Mouse (Mus musculus): Measurements from ENCODE around the gene Tmem145. TPM values are rescaled to one million over a fixed set of nuclear protein-coding genes. Genes with fewer than 3 reads are reported as not detected.

Gene Tmem145
- polyA plus RNA-seq, 1 experiment from 2014 or later = 2.0 TPM

GRCm38 (mm10) chr7:25285511-25286238 lies 20.2 kb upstream of the Tmem145 start:
- Histone ChIP-seq H3K9ac (replicated peaks; ENCODE audit: low read depth, low read length) (no peak overlapping the region), H3K9me3 (ENCODE audit: control insufficient read depth, low read depth, low read length) (no peaks in the 10 kb centered on the region), H3K36me3 (ENCODE audit: control insufficient read depth, insufficient read depth, low read length) (peaks cover 62% of the 10 kb centered on the region), H3K27ac (ENCODE audit: low read length) (no peak overlapping the region), H3K27me3 (ENCODE audit: control insufficient read depth, insufficient read depth, low read length) (no peaks in the 10 kb centered on the region), H3K4me2 (replicated peaks; ENCODE audit: low read depth, low read length) (no peak overlapping the region), H3K4me1 (ENCODE audit: control insufficient read depth, insufficient read depth, low read length) (peaks cover 32% of the 10 kb centered on the region), H3K4me3 (ENCODE audit: low read depth, low read length) (no peak overlapping the region)
- 86% methylated on average over 20 of the region's 20 CpGs for WGBS
- ATAC-seq (ENCODE audit: insufficient number of reproducible peaks, insufficient read depth, low FRiP score, low read depth) = no peak

- H3K4me3 ChIP-seq (ENCODE audit: low read depth, low read length) = no peak overlapping the region
- peaks cover 75% of the 10 kb centered on the region for H3K36me3 ChIP-seq (ENCODE audit: control insufficient read depth, insufficient read depth, low read length)
- no peaks in the 10 kb centered on the region for H3K27me3 ChIP-seq (ENCODE audit: control insufficient read depth, insufficient read depth, low read length)
- no peak overlapping the region for H3K27ac ChIP-seq (ENCODE audit: low read length)
- 82% methylated on average over 8 of the region's 8 CpGs for WGBS
- H3K9me3 ChIP-seq (ENCODE audit: control insufficient read depth, low read depth, low read length) = no peaks in the 10 kb centered on the region
- no peak for ATAC-seq (ENCODE audit: insufficient number of reproducible peaks, insufficient read depth, low FRiP score, low read depth)
- H3K4me2 ChIP-seq (replicated peaks; ENCODE audit: low read depth, low read length) = no peak overlapping the region
- H3K4me1 ChIP-seq (ENCODE audit: control insufficient read depth, insufficient read depth, low read length) = peaks cover 23% of the 10 kb centered on the region
- H3K9ac ChIP-seq (replicated peaks; ENCODE audit: low read depth, low read length) = no peak overlapping the region
Observed at GRCm38 (mm10) chr7:25286989-25287388, 18.9 kb upstream of the Tmem145 start.

- Histone ChIP-seq H3K4me3 (ENCODE audit: low read depth, low read length) (no peak overlapping the region), H3K4me1 (ENCODE audit: control insufficient read depth, insufficient read depth, low read length) (peaks cover 23% of the 10 kb centered on the region), H3K9ac (replicated peaks; ENCODE audit: low read depth, low read length) (no peak overlapping the region), H3K9me3 (ENCODE audit: control insufficient read depth, low read depth, low read length) (no peaks in the 10 kb centered on the region), H3K36me3 (ENCODE audit: control insufficient read depth, insufficient read depth, low read length) (peaks cover 85% of the 10 kb centered on the region), H3K27ac (ENCODE audit: low read length) (no peak overlapping the region), H3K4me2 (replicated peaks; ENCODE audit: low read depth, low read length) (no peak overlapping the region), H3K27me3 (ENCODE audit: control insufficient read depth, insufficient read depth, low read length) (no peaks in the 10 kb centered on the region)
- WGBS = 96% methylated on average over 12 of the region's 12 CpGs
- no peak for ATAC-seq (ENCODE audit: insufficient number of reproducible peaks, insufficient read depth, low FRiP score, low read depth)
Observed at GRCm38 (mm10) chr7:25288011-25288410, 17.9 kb upstream of the Tmem145 start.

GRCm38 (mm10) chr7:25288721-25289120 lies 17.2 kb upstream of the Tmem145 start:
- Histone ChIP-seq H3K4me3 (ENCODE audit: low read depth, low read length) (no peak overlapping the region), H3K27ac (ENCODE audit: low read length) (no peak overlapping the region), H3K9ac (replicated peaks; ENCODE audit: low read depth, low read length) (no peak overlapping the region), H3K27me3 (ENCODE audit: control insufficient read depth, insufficient read depth, low read length) (no peaks in the 10 kb centered on the region), H3K4me1 (ENCODE audit: control insufficient read depth, insufficient read depth, low read length) (peaks cover 16% of the 10 kb centered on the region), H3K4me2 (replicated peaks; ENCODE audit: low read depth, low read length) (no peak overlapping the region), H3K36me3 (ENCODE audit: control insufficient read depth, insufficient read depth, low read length) (peaks cover 92% of the 10 kb centered on the region), H3K9me3 (ENCODE audit: control insufficient read depth, low read depth, low read length) (no peaks in the 10 kb centered on the region)
- no peak for ATAC-seq (ENCODE audit: insufficient number of reproducible peaks, insufficient read depth, low FRiP score, low read depth)
- whole genome bisulfite sequencing = 81% methylated on average over 3 of the region's 3 CpGs

- Histone ChIP-seq H3K4me2 (replicated peaks; ENCODE audit: low read depth, low read length) (no peak overlapping the region), H3K36me3 (ENCODE audit: control insufficient read depth, insufficient read depth, low read length) (peaks cover 94% of the 10 kb centered on the region), H3K9me3 (ENCODE audit: control insufficient read depth, low read depth, low read length) (no peaks in the 10 kb centered on the region), H3K4me1 (ENCODE audit: control insufficient read depth, insufficient read depth, low read length) (peaks cover 4% of the 10 kb centered on the region), H3K27me3 (ENCODE audit: control insufficient read depth, insufficient read depth, low read length) (no peaks in the 10 kb centered on the region), H3K9ac (replicated peaks; ENCODE audit: low read depth, low read length) (no peak overlapping the region), H3K27ac (ENCODE audit: low read length) (no peak overlapping the region), H3K4me3 (ENCODE audit: low read depth, low read length) (no peak overlapping the region)
- no peak for ATAC-seq (ENCODE audit: insufficient number of reproducible peaks, insufficient read depth, low FRiP score, low read depth)
- 96% methylated on average over 3 of the region's 3 CpGs for WGBS
Observed at GRCm38 (mm10) chr7:25289925-25290324, 16.0 kb upstream of the Tmem145 start.

- Histone ChIP-seq H3K27ac (ENCODE audit: low read length) (peak overlapping the region; percentile 16; the same call in 1 of the 2 replicates), H3K9me3 (ENCODE audit: control insufficient read depth, low read depth, low read length) (no peaks in the 10 kb centered on the region), H3K9ac (replicated peaks; ENCODE audit: low read depth, low read length) (no peak overlapping the region), H3K27me3 (ENCODE audit: control insufficient read depth, insufficient read depth, low read length) (no peaks in the 10 kb centered on the region), H3K4me2 (replicated peaks; ENCODE audit: low read depth, low read length) (no peak overlapping the region), H3K36me3 (ENCODE audit: control insufficient read depth, insufficient read depth, low read length) (peaks cover 93% of the 10 kb centered on the region), H3K4me1 (ENCODE audit: control insufficient read depth, insufficient read depth, low read length) (0 out of 2 replicates have a peak, but pooled peaks cover 2% of the 10 kb centered on the region), H3K4me3 (ENCODE audit: low read depth, low read length) (no peak overlapping the region)
- 0 out of 2 replicates have a peak, but pooled peaks have one; percentile 17 for ATAC-seq (ENCODE audit: insufficient number of reproducible peaks, insufficient read depth, low FRiP score, low read depth)
- 96% methylated on average over 1 of the region's 1 CpGs for whole genome bisulfite sequencing
Observed at GRCm38 (mm10) chr7:25290463-25290862, 15.4 kb upstream of the Tmem145 start.

- no peak overlapping the region for H3K4me2 ChIP-seq (replicated peaks; ENCODE audit: low read depth, low read length)
- ATAC-seq (ENCODE audit: insufficient number of reproducible peaks, insufficient read depth, low FRiP score, low read depth) = 0 out of 2 replicates have a peak, but pooled peaks have one; percentile 12
- peaks cover 2% of the 10 kb centered on the region; the same call in 1 of the 2 replicates for H3K4me1 ChIP-seq (ENCODE audit: control insufficient read depth, insufficient read depth, low read length)
- H3K36me3 ChIP-seq (ENCODE audit: control insufficient read depth, insufficient read depth, low read length) = peaks cover 93% of the 10 kb centered on the region
- no peak overlapping the region for H3K4me3 ChIP-seq (ENCODE audit: low read depth, low read length)
- no peak overlapping the region for H3K9ac ChIP-seq (replicated peaks; ENCODE audit: low read depth, low read length)
- no peaks in the 10 kb centered on the region for H3K9me3 ChIP-seq (ENCODE audit: control insufficient read depth, low read depth, low read length)
- no peaks in the 10 kb centered on the region for H3K27me3 ChIP-seq (ENCODE audit: control insufficient read depth, insufficient read depth, low read length)
- peak overlapping the region; percentile 16; the same call in 1 of the 2 replicates for H3K27ac ChIP-seq (ENCODE audit: low read length)
- WGBS = 91% methylated on average over 2 of the region's 2 CpGs
Observed at GRCm38 (mm10) chr7:25290911-25291310, 15.0 kb upstream of the Tmem145 start.

GRCm38 (mm10) chr7:25292107-25292506 lies 13.8 kb upstream of the Tmem145 start:
- Histone ChIP-seq H3K4me3 (ENCODE audit: low read depth, low read length) (no peak overlapping the region), H3K27ac (ENCODE audit: low read length) (no peak overlapping the region), H3K4me1 (ENCODE audit: control insufficient read depth, insufficient read depth, low read length) (peaks cover 8% of the 10 kb centered on the region; the same call in 1 of the 2 replicates)

More at GRCm38 (mm10) chr7:25292107-25292506, 13.8 kb upstream of the Tmem145 start:
- no peak overlapping the region for H3K4me2 ChIP-seq (replicated peaks; ENCODE audit: low read depth, low read length)
- WGBS = 59% methylated on average over 7 of the region's 7 CpGs
- no peaks in the 10 kb centered on the region for H3K9me3 ChIP-seq (ENCODE audit: control insufficient read depth, low read depth, low read length)
- H3K27me3 ChIP-seq (ENCODE audit: control insufficient read depth, insufficient read depth, low read length) = no peaks in the 10 kb centered on the region
- H3K9ac ChIP-seq (replicated peaks; ENCODE audit: low read depth, low read length) = no peak overlapping the region
- H3K36me3 ChIP-seq (ENCODE audit: control insufficient read depth, insufficient read depth, low read length) = peaks cover 83% of the 10 kb centered on the region
- ATAC-seq (ENCODE audit: insufficient number of reproducible peaks, insufficient read depth, low FRiP score, low read depth) = no peak

All from stomach, embryonic 14.5 days (tissue).